Mouse (Mus musculus): ENCODE results near the gene Mrps35.

GRCm38 (mm10) chr6:147109283-147109682 lies 66.7 kb downstream of the Mrps35 start:
- TF ChIP-seq MAFK (IDR thresholded peaks at IDR 0.05; ENCODE audit: insufficient read depth, low read depth, low read length) (no peak), ZNF384 (IDR thresholded peaks at IDR 0.05; ENCODE audit: low read depth, low read length) (no peak), ZC3H11A (IDR thresholded peaks at IDR 0.05; ENCODE audit: borderline replicate concordance, low read depth, low read length) (no peak), HCFC1 (IDR thresholded peaks at IDR 0.05; ENCODE audit: borderline replicate concordance, insufficient read depth, low read length) (no peak)

All from ES-E14 (cell line).